Mouse (Mus musculus) thymus, adult 2 months (tissue): ENCODE data around the gene Hoxc8.

Experiments
- CTCF ChIP-seq: fragments of 200-500 bp; IDR thresholded peaks from 2 replicates; pipeline ENCODE4 v1.5.1; 2012; ENCODE audit warnings: mild to moderate bottlenecking, control low read depth, low read length, moderate library complexity, borderline replicate concordance; ENCODE audit not compliant: control insufficient read depth, poor library complexity, insufficient read depth; ENCODE audit errors: extremely low read depth
- POLR2A ChIP-seq: fragments of 200-500 bp; IDR thresholded peaks from 2 replicates; pipeline ENCODE4 v1.6.1; 2012; ENCODE audit warnings: mild to moderate bottlenecking, low read length, control low read depth, moderate library complexity; ENCODE audit not compliant: control insufficient read depth, poor library complexity, insufficient read depth; ENCODE audit errors: extremely low read depth

DNA sequence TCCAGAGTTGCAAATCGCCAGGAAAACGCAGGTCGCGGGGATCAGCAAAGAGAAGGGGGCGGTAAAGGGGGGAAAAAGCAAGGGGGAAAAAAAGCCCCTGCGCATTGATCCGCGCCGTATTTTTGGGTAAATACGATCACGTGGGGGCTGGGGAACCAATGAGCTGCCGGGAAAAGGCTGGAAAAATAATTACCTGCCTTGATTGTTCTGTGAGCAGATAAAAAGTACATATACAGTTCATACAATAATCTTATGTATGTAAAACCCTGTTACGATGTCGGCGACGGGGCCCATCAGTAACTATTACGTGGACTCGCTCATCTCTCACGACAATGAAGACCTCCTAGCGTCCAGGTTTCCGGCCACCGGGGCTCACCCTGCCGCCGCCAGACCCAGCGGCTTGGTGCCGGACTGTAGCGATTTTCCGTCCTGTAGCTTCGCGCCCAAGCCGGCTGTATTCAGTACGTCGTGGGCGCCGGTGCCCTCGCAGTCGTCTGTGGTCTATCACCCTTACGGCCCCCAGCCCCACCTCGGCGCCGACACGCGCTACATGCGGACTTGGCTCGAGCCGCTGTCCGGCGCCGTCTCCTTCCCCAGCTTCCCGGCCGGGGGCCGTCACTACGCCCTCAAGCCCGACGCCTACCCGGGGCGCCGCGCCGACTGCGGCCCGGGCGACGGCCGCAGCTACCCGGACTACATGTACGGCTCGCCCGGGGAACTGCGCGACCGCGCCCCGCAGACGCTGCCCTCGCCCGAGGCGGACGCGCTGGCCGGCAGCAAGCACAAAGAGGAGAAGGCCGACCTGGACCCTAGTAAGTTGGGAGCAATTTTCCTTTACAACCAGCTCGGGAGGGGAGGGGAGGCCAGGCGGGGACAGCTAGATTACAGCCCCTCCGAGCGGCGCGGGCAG lies 8.8 kb upstream of the Hoxc8 start:
- TF ChIP-seq CTCF (no peak), POLR2A (no peak)
